Mouse (Mus musculus): ENCODE data around the gene Rbm48.

Rbm48 gene

GRCm38 (mm10) chr5:3551481-3551880 is 44.9 kb downstream of the Rbm48 start:
- DNase-seq (ENCODE audit: low read depth, low spot score), result no peak

DNA sequence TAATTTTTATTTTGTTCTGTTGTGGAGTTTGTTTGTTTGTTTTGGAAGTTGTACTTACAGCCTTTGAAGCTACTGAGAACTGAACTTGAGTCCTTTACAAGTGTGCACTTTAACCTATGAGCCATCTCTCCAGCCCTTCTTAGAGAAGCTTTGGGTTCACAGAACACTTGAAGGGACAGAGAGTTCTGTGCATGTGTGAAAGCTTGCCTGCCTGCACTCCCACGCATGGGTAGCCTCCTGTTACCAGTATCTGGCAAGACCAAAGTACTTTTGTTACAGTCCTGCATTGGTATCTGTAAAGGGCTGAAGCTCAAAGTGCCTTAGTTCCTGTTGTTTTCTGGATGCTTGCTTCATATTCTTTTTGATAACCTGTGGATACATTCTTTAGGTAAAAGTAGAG is 50.2 kb downstream of the Rbm48 start:
- no peak for DNase-seq (ENCODE audit: low read depth, low spot score)

GRCm38 (mm10) chr5:3544480-3544769 is 52.0 kb downstream of the Rbm48 start:
- DNase-seq (ENCODE audit: low read depth, low spot score), result no peak

GRCm38 (mm10) chr5:3543629-3544479 is 52.5 kb downstream of the Rbm48 start, which contains the start of gene Fam133b:
TSS of gene Fam133b (plus strand) at chr5:3543833.
- DNase-seq (ENCODE audit: low read depth, low spot score), result peak; percentile 84

DNA sequence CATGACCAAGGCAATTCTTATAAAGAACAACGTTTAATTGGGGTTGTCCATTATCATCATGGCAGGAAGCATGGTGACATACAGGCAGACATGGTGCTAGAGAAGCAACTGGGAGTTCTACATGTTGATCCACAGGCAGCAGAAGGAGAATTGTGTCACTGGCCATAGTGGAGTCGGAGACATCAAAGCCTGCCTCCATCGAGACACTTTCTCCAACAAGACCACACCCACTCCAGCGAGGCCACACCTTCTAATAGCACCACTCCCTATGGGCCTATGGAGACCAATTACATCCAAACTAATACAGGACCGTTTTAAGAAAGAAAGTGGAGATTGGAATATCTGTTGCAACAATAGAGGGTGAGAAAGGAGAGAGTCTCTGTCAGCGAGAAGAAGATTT is 54.5 kb downstream of the Rbm48 start:
- no peak for DNase-seq (ENCODE audit: low read depth, low spot score)

- DNase-seq (ENCODE audit: low read depth, low spot score), result no peak
These were observed 57.6 kb downstream of the Rbm48 start for GRCm38 (mm10) chr5:3538505-3539472.

- DNase-seq (ENCODE audit: low read depth, low spot score), result no peak
These were observed 59.7 kb downstream of the Rbm48 start for GRCm38 (mm10) chr5:3536592-3537212.

All from skeletal muscle tissue, adult 2 months (tissue).